Mouse (Mus musculus) heart, embryonic 13.5 days (tissue): Measurements from ENCODE around the gene Ago4. TPM values are rescaled to one million over a fixed set of nuclear protein-coding genes. Genes with fewer than 3 reads are reported as not detected.
A peak's percentile ranks its signal among the peaks of the same experiment; 100 is the strongest.

Experiments used
- ATAC-seq: fragments of 200-750 bp; cut with Nextera tagmentation; 2 replicates; pipeline ENCODE4 v1.8.0; 2017; ENCODE audit warnings: moderate TSS enrichment; ENCODE audit not compliant: insufficient number of reproducible peaks, low FRiP score, low TSS enrichment; ENCODE audit errors: extremely low read depth
- H3K27ac ChIP-seq: fragments of 300-500 bp; sonication (generic); replicated peaks from 2 replicates; pipeline ENCODE4 v1.5.1; 2015; ENCODE audit warnings: moderate library complexity, mild to moderate bottlenecking, inconsistent platforms
- H3K27me3 ChIP-seq: fragments of 300-500 bp; sonication (generic); replicated peaks from 2 replicates; pipeline ENCODE4 v1.6.1; 2015; ENCODE audit warnings: mild to moderate bottlenecking, inconsistent platforms
- H3K36me3 ChIP-seq: fragments of 300-500 bp; sonication (generic); 2 replicates; pipeline ENCODE4 v1.6.1; 2015; ENCODE audit warnings: mild to moderate bottlenecking, inconsistent platforms
- H3K4me1 ChIP-seq: fragments of 300-500 bp; sonication (generic); 2 replicates; pipeline ENCODE4 v1.6.1; 2015; ENCODE audit warnings: inconsistent platforms
- H3K4me2 ChIP-seq: fragments of 300-500 bp; sonication (generic); 2 replicates; pipeline ENCODE4 v1.6.1; 2015; ENCODE audit warnings: inconsistent platforms, mild to moderate bottlenecking, moderate library complexity
- H3K4me3 ChIP-seq: fragments of 300-500 bp; sonication (generic); 2 replicates; pipeline ENCODE4 v1.5.1; 2015; ENCODE audit warnings: moderate library complexity, mild to moderate bottlenecking, inconsistent platforms
- H3K9ac ChIP-seq: fragments of 300-500 bp; sonication (generic); 2 replicates; pipeline ENCODE4 v1.6.1; 2015; ENCODE audit warnings: inconsistent platforms, mild to moderate bottlenecking, moderate library complexity
- H3K9me3 ChIP-seq: fragments of 300-500 bp; sonication (generic); 2 replicates; pipeline ENCODE4 v1.6.1; 2016; ENCODE audit warnings: inconsistent platforms
- WGBS: fragments of 180-500 bp; shearing (Covaris S2); methylation state at CpG from one replicate; pipeline ENCODE4 v1.1.7; 2015; ENCODE audit warnings: mixed read lengths; 5-methylcytosine and 5-hydroxymethylcytosine counted together
- polyA plus RNA-seq: library from polyadenylated mRNA; unstranded; fragments of >200 nt; fragmentation: Nextera tagmentation; extraction: Ambion mirVana; gene quantifications from 2 replicates; pipeline ENCODE4 v1.2.1, GENCODE M21; 2015

Gene Ago4
- polyA plus RNA-seq, 1 experiment from 2014 or later = 0.75 TPM

GRCm38 (mm10) chr4:126512308-126513066, 20.8 kb downstream of the Ago4 start:
- H3K4me2 ChIP-seq = no peak overlapping the region
- no peak overlapping the region for H3K9ac ChIP-seq
- 72% methylated on average over 6 of the region's 6 CpGs for WGBS
- H3K36me3 ChIP-seq = peaks cover 18% of the 10 kb centered on the region
- no peaks in the 10 kb centered on the region for H3K9me3 ChIP-seq
- H3K27me3 ChIP-seq = no peaks in the 10 kb centered on the region
- ATAC-seq = no peak
- no peaks in the 10 kb centered on the region; the same call in 1 of the 2 replicates for H3K4me1 ChIP-seq
- H3K4me3 ChIP-seq = no peak overlapping the region
- H3K27ac ChIP-seq = no peak overlapping the region

DNA sequence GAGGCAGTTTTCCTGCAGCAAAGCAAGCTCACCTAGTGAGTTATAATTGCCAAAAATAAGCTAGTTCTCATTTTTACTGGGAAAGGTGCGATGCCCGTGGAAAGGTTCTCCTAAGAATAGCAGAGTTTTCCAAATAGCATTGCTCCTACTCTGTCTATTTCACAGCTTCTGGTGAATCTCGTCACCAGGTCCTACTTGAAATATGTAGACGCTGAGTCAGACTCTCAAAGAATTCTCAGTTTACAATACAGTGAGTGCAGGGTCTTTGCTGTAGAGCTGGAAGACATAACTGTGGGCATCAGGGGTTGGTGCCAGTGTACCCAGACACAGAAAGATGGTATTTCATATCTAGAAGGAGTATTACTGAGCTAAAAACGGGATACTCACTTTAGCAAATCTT, 22.3 kb downstream of the Ago4 start:
- 76% methylated on average over 5 of the region's 5 CpGs for WGBS
- ATAC-seq = no peak
- H3K27ac ChIP-seq = no peak overlapping the region

GRCm38 (mm10) chr4:126509072-126509471, 24.2 kb downstream of the Ago4 start:
- no peak overlapping the region for H3K27ac ChIP-seq
- no peak overlapping the region for H3K4me3 ChIP-seq
- no peaks in the 10 kb centered on the region; the same call in 1 of the 2 replicates for H3K4me1 ChIP-seq
- no peaks in the 10 kb centered on the region for H3K27me3 ChIP-seq
- H3K36me3 ChIP-seq = peaks cover 21% of the 10 kb centered on the region
- 81% methylated on average over 2 of the region's 2 CpGs for WGBS
- no peak overlapping the region for H3K4me2 ChIP-seq
- ATAC-seq = no peak
- no peaks in the 10 kb centered on the region for H3K9me3 ChIP-seq
- no peak overlapping the region for H3K9ac ChIP-seq

More for the DNA sequence above, 22.3 kb downstream of the Ago4 start:
- Histone ChIP-seq H3K4me3 (no peak overlapping the region), H3K4me2 (no peak overlapping the region), H3K9ac (no peak overlapping the region), H3K36me3 (peaks cover 23% of the 10 kb centered on the region), H3K4me1 (no peaks in the 10 kb centered on the region; the same call in 1 of the 2 replicates), H3K9me3 (no peaks in the 10 kb centered on the region), H3K27me3 (no peaks in the 10 kb centered on the region)

- Histone ChIP-seq H3K27me3 (no peaks in the 10 kb centered on the region), H3K4me2 (no peak overlapping the region), H3K4me3 (no peak overlapping the region), H3K36me3 (peaks cover 21% of the 10 kb centered on the region), H3K9me3 (no peaks in the 10 kb centered on the region), H3K4me1 (no peaks in the 10 kb centered on the region; the same call in 1 of the 2 replicates), H3K9ac (no peak overlapping the region), H3K27ac (no peak overlapping the region)
- WGBS = 64% methylated on average over 14 of the region's 14 CpGs
- ATAC-seq = no peak
Observed at GRCm38 (mm10) chr4:126508110-126508899, 25.0 kb downstream of the Ago4 start.

DNA sequence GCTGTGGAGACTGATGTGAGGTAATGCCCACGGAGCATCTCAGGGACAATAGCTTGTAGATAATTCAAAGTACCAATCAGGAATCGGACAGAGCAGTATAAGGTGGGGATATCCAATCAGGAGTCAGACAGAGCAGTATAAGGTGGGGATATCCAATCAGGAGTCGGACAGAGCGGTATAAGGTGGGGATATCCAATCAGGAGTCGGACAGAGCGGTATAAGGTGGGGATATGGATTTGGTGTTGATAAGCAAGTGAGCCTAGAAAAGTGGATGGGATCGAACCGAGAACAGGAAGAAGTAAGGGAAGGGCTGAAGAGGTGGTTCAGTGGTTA, 30.3 kb downstream of the Ago4 start:
- Histone ChIP-seq H3K27me3 (no peaks in the 10 kb centered on the region), H3K4me2 (no peak overlapping the region), H3K4me3 (no peak overlapping the region), H3K27ac (no peak overlapping the region), H3K9me3 (no peaks in the 10 kb centered on the region), H3K36me3 (0 out of 2 replicates have a peak, but pooled peaks cover 5% of the 10 kb centered on the region), H3K9ac (no peak overlapping the region), H3K4me1 (no peaks in the 10 kb centered on the region)
- no peak for ATAC-seq
- 43% methylated on average over 8 of the region's 8 CpGs for WGBS

- H3K27ac ChIP-seq = no peak overlapping the region
- H3K36me3 ChIP-seq = 0 out of 2 replicates have a peak, but pooled peaks cover 5% of the 10 kb centered on the region
- ATAC-seq = no peak
- no peak overlapping the region for H3K4me2 ChIP-seq
- H3K4me3 ChIP-seq = no peak overlapping the region
- 59% methylated on average over 6 of the region's 6 CpGs for WGBS
- H3K4me1 ChIP-seq = no peaks in the 10 kb centered on the region
- H3K9ac ChIP-seq = no peak overlapping the region
- no peaks in the 10 kb centered on the region for H3K9me3 ChIP-seq
- H3K27me3 ChIP-seq = no peaks in the 10 kb centered on the region
Observed at GRCm38 (mm10) chr4:126502141-126502976, 30.9 kb downstream of the Ago4 start.

- Histone ChIP-seq H3K9me3 (no peaks in the 10 kb centered on the region), H3K4me1 (no peaks in the 10 kb centered on the region), H3K27ac (no peak overlapping the region), H3K4me2 (no peak overlapping the region), H3K4me3 (no peak overlapping the region), H3K9ac (no peak overlapping the region), H3K27me3 (no peaks in the 10 kb centered on the region), H3K36me3 (no peaks in the 10 kb centered on the region)
- 60% methylated on average over 1 of the region's 1 CpGs for WGBS
- ATAC-seq = no peak
Observed at GRCm38 (mm10) chr4:126498601-126499000, 34.7 kb downstream of the Ago4 start.

DNA sequence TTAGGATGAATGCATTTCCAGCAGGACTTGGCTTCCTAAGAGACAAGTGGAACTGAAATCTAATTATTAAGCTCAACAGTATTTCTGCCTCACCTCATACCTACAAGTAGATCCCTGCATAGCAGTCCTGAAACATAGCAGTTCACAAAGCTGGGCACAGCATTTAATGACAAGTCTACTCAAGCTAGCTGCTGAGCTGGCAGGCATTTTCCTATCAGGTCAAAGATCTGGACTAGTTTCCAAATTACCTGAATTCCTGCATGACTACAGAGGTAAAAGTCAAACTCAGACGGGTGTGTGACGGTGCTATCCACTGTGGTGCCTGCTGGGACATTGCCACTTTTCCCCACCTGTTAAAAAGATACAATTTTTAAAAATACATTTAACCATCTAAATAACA, 36.3 kb downstream of the Ago4 start:
- Histone ChIP-seq H3K36me3 (peaks cover 5% of the 10 kb centered on the region), H3K4me3 (no peak overlapping the region), H3K4me2 (no peak overlapping the region), H3K27ac (no peak overlapping the region), H3K9me3 (no peaks in the 10 kb centered on the region), H3K9ac (no peak overlapping the region), H3K4me1 (no peaks in the 10 kb centered on the region), H3K27me3 (no peaks in the 10 kb centered on the region)
- WGBS = 69% methylated on average over 2 of the region's 2 CpGs
- no peak for ATAC-seq

GRCm38 (mm10) chr4:126495942-126496790, 37.1 kb downstream of the Ago4 start:
- H3K4me2 ChIP-seq = no peak overlapping the region
- WGBS = 59% methylated on average over 5 of the region's 5 CpGs
- no peak for ATAC-seq
- no peak overlapping the region for H3K4me3 ChIP-seq
- no peaks in the 10 kb centered on the region for H3K9me3 ChIP-seq
- H3K27ac ChIP-seq = peak overlapping the region; percentile 20; the same call in 1 of the 2 replicates
- H3K27me3 ChIP-seq = no peaks in the 10 kb centered on the region
- no peaks in the 10 kb centered on the region for H3K4me1 ChIP-seq
- H3K9ac ChIP-seq = no peak overlapping the region
- peaks cover 5% of the 10 kb centered on the region for H3K36me3 ChIP-seq

- 53% methylated on average over 5 of the region's 5 CpGs for WGBS
- no peaks in the 10 kb centered on the region for H3K27me3 ChIP-seq
- H3K4me2 ChIP-seq = no peak overlapping the region
- H3K9me3 ChIP-seq = no peaks in the 10 kb centered on the region
- H3K4me1 ChIP-seq = no peaks in the 10 kb centered on the region
- no peak for ATAC-seq
- H3K9ac ChIP-seq = no peak overlapping the region
- H3K4me3 ChIP-seq = no peak overlapping the region
- H3K36me3 ChIP-seq = peaks cover 5% of the 10 kb centered on the region
- H3K27ac ChIP-seq = peak overlapping the region; percentile 29; the same call in 1 of the 2 replicates
Observed at GRCm38 (mm10) chr4:126495453-126495852, 37.8 kb downstream of the Ago4 start.
